Mouse (Mus musculus) liver, embryonic 14.5 days (tissue): ENCODE data around the gene Ergic2.

Experiments
- CTCF ChIP-seq: IDR thresholded peaks from 2 replicates; pipeline ENCODE4 v1.5.1; 2016; ENCODE audit warnings: antibody characterized with exemption, low read depth, control low read depth
- EP300 ChIP-seq: IDR thresholded peaks from 2 replicates; pipeline ENCODE4 v1.6.1; 2016; ENCODE audit warnings: antibody characterized with exemption, low read depth

DNA sequence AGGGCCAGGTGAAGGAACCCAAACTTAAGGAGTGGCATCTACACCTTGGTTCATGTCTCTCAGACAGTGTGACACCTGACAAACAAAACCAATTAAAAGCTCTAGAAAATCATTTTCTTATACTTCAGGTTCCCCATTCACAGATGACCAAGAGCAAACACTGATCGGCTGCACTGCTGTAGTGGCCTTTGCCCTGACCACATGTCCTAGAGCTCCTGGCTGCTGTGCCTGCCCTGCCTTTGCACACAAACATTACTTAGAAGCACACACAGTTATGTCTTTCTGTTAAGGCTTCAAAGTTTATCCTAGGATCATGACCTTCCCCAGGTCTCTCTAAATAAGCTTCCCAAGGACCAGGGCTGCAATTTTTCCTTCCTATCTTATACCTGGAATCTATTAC lies 32.7 kb upstream of the Ergic2 start:
- TF ChIP-seq EP300 (no peak), CTCF (no peak)
